Mouse (Mus musculus): ENCODE measurements around the gene Ddc.

The Ddc gene

GRCm38 (mm10) chr11:11821387-11821975 is 76.5 kb downstream of the Ddc start:
- DNase-seq, result no peak

- DNase-seq, result no peak
These were observed 77.2 kb downstream of the Ddc start for GRCm38 (mm10) chr11:11820737-11821136.

DNA sequence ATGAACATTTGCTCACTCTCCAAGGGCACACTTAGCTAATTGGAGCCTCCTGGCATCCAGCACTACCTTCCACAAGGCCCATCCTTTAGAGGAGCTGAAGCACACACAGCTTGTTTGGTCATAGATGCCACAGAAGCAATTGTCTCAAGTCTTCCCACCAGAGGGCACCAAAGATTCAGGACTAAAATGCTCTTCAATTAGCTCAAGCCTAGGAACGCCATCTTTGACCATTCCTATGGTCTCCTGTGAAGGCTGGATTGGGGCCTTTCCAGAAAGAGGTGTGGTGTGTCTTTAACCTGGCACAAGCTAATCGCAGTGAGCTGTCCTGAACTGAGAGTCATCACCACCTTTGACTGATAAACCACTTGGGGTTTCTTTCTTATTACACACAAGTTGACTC is 77.7 kb downstream of the Ddc start:
- DNase-seq, result peak; percentile 69

DNA sequence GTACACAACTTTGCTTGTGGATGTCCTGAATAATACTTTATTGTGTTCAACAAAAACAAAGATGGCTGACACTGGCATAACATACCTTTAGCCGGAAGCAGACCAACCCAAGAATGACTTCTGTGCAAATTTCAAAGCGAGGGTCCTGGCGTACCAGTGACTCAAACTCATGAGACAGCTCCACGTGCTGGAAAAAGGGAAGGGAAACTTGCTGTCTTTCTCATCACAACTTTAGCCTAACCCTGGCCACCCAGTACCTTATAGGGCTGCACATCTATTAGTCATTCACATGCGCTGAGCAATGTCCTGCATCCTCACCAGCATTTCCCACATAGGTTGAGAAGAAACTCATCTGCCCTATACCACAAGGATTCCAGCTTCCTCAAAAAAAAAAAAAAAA is 78.7 kb downstream of the Ddc start:
- DNase-seq, result no peak

DNA sequence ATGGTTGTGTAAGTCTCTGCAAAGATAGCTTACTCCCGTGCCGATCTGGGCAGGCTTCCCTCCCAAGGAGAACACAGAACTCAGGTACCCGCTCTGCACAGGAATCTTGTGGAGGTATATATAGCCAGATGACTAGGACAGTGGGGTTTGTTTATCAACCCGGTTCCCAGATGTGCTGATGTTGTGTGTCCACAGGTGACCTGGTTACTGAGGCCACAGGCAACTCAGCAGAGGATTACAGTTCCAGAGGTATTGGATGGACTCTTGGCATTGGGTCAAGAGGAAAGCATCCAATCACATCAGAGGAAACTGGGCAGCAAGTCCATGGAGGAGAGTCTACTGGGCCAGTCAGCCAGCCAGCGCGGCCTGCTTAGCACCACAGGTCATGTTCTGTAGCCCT is 79.1 kb downstream of the Ddc start:
- no peak for DNase-seq

DNA sequence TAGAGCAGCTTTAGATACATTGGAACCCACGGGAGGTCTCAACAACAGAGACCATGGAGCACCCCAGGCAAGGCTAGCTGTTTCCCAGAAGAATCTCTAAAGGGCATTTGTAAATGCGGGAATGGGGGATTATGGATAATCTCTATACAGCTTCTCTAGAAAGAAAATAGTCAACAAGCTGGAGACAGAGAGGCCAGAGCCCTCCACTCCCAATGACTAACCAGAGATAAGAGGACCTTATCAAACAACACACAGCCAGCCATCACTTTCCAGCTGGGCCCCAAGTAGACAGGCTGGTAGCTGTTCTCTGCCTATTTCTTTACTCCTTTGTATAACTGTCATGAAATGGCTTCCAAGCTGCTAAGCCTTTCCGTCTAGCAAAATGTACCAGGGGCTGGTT is 82.2 kb downstream of the Ddc start:
- no peak for DNase-seq

- DNase-seq, result peak; percentile 74
These were observed 86.0 kb downstream of the Ddc start for GRCm38 (mm10) chr11:11811906-11812480.

DNA sequence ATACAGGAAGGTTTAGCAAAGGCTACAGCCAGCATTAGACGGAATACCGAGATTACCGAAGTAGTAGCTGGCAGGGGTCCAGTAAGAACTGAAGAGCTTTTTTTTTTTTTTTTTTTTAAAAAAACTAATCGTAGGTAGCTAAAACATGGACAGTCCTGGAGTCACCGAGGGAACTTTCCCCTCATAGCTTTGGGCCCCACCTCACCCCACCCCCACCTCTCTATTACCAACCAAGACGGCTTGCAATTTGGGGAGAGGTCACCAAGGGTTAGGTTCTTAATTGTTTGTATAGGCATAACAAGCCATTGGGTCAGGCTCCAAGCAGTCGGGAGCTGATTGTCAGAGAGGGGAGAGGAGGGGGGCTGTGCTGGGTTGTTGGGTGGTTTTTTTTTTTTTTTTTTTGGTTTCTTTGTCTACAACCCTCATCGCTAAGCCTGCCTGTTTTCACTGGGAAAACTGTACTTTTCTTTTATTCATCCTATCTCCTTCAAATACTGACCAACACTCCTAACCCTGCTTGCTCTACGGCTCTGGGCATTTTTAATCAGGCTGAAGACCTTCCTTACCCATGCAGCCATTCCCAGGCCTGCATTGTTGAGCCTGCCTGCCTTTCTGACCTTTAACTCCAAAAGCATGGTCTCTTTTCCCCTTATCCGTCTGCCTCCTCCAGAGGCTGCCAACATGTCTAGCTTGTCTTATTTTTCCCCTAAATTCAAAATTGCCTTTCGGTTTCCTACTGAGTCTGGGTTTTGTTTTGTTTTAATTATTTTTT is 88.4 kb downstream of the Ddc start:
- no peak for DNase-seq

GRCm38 (mm10) chr11:11808820-11809403 is 89.0 kb downstream of the Ddc start, which contains the start of gene Fignl1:
Fignl1 (minus strand) TSS chr11:11808962.
- DNase-seq, result peak; percentile 96

DNA sequence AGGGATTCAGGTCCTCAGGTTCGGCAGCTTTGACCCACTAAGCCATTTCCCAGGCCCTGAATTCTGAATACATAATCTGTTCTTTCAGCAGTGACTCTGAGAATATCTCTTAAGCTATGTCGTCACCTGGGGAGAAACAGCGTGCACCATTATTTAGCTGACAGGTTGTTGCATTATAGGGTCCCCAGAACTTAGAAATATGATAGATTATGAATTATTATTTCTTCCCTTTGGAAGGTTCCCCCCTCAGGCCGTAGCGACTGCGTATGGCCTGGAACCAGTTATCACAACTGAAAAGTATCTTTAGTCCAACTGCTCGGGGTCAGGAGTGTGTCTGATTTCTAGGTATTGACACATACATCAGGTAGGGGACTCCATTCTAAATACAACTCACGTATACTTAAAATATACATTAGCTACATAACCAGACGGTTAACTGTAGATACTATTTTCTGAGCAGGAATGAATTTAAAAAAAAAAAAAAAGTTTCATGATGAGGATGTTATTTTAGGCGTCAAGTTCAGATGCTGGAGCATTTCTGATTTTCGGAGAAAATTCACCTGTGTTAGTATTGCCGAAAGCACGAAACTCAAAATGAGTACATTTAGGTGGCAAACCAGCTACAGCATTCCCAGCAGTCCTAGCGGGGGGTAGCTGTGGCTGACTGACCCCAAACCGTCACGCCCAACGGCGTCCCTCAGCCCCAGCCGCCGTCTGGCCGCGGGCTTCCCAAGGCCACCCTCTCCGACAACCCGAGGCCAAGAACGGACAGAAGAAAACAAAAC is 89.7 kb downstream of the Ddc start:
- no peak for DNase-seq

GRCm38 (mm10) chr11:11805951-11806350 is 92.0 kb downstream of the Ddc start:
- DNase-seq, result no peak

- DNase-seq, result no peak
These were observed 93.5 kb downstream of the Ddc start for GRCm38 (mm10) chr11:11804421-11804820.

DNA sequence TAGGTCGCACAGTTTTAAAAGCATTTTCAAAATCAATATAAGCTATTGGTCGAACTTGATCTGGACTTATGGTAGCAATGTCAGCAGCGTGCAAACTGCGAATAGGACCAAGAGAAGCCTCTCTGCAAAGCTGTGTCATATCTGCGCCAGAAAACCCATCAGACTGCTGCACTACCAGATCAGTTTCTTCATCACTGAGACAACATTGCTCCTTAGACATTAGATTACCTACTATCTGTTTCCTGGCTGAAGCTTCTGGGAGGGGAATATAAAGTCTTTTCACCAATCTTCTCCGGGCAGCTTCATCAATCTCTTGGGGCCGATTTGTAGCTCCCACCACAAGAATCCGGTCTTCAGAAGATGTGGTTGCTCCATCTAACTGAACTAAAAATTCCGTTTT is 96.9 kb downstream of the Ddc start:
- no peak for DNase-seq

- DNase-seq, result no peak
These were observed 97.6 kb downstream of the Ddc start for GRCm38 (mm10) chr11:11800304-11800703.

DNA sequence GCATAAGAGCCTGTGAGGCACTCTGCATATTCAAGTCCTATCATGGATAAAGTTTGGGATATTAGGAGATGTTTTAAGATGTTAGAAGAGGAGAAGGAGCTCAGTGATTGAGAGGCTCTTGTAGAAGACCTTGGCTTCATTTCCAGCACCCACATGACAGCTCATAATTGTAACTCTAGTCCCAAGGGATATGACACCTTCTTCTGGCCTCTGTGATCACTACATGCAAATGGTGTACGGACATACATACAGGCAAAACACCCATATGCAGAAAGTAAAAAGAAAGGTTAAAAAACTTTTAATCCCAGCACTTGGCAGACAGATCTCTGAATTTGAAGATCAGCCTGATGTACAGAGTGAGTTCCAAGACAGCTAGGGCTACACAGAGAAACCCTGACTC is 99.3 kb downstream of the Ddc start:
- DNase-seq, result no peak

- DNase-seq, result no peak
These were observed 103.3 kb downstream of the Ddc start for GRCm38 (mm10) chr11:11794626-11795025.

DNA sequence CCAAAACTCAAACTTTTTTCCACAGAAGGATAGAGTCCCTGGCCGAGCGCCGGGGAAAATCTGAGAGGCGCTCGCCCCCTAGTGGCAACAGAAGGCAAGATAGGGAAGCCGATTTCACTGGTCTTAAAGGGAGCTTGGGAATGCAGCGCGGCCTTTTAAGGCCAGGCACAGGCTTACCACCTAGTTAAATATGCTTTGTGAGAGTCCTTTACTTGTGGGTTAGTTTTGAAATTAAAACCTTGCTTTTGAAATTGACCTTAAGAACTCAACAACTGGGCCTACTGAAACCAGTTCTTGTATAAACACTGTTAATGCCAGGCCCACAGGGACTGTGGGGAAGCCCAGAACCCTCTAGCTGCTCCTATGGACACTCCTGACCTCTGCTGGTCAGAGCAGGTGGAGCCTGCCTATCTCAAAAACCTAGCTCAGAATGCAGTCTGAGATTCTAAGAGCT is 109.4 kb downstream of the Ddc start:
- DNase-seq, result peak; percentile 84

GRCm38 (mm10) chr11:11785457-11785856 is 112.5 kb downstream of the Ddc start:
- no peak for DNase-seq

GRCm38 (mm10) chr11:11781728-11782127 is 116.2 kb downstream of the Ddc start:
- no peak for DNase-seq

DNA sequence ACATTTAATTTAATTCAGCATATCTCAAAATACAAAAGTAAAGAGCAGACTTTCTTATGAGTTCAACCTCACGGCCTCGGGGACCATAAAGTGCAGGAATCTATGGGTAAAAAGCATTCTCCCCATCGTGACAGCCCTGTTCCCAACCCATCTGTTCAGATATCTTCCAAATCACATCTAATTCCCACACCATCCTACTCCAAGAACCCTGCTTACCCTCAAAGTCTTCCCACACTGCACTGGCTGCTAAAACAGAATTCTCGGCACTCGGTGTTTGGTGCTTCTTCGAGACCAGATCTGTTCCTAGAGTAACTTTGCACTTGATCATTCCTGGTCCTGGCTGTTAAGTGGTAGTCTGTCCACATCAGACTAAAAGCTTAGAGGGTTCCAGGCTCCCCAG is 119.6 kb downstream of the Ddc start:
- no peak for DNase-seq

DNA sequence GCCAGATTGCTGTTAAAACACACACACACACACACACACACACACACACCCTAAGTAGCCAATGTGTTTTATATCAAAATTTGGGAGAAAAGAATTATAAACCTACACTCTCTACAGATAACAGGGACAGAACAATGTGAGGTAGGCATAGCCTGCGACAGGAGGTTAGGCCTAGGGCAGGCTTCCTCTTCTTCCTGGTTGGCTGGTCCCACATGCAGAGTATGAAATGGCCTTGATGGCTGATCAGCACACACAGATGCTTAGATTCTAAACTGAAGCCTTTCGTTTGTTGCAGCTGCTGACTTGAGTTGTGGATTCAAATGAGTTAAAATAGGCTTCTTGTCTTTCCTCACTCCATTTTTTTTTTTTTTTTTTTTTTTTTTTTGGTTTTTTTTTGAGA is 120.1 kb downstream of the Ddc start:
- no peak for DNase-seq

DNA sequence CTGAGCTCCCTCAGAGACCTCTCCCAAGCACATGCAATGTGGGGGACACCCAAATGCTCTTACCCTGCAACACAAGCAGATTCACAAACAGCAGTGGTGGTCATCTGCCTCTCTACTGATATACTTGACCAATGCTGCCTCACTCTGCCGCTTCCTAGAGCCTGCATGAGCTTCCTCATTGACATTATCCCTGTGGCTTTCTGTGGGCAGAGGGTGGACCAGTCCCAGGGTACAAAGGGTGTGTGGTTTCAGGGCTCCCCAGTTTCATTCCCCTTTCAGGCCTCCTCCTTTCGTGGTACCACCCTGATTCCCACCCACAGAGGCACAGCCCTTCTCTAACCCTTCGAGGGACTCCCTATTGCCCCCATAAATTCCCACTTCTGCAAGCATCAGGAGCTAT is 120.7 kb downstream of the Ddc start:
- no peak for DNase-seq

DNA sequence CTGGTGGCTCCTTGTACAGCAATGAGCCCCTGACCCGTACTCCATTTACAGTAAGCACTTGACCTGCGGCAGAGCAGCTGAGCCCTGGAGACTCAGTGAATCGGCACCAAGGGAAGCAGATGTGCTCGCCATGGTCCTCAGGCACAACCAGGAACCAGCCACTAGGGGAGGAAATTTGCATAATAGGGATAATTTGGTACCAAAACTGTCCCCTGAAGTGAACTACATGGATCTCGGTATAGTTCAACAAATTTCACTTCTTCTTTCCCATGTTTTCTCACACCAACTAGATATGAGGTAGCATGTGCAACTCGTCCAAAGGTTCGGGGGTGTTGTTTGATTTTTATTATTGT is 121.1 kb downstream of the Ddc start:
- no peak for DNase-seq

Data from kidney, adult 18-20 months (tissue).